Mouse (Mus musculus) mouse trophoblast stem cell (cell line): ENCODE measurements around the gene Gm14226.
"Not testable (repeated sequence)": the region's sequence is repeated elsewhere in the genome, so short reads cannot be mapped to it uniquely, and the experiment has no call there.

ENCODE experiments used
- in situ Hi-C, 2 experiments: fragments of 300-500 bp; cut with MseI, MboI; formaldehyde crosslinking; loops; 2 replicates in 1 of 2; 3 replicates in 1 of 2; pipeline ENCODE4 v1.15.1; 2025

The Gm14226 gene

DNA sequence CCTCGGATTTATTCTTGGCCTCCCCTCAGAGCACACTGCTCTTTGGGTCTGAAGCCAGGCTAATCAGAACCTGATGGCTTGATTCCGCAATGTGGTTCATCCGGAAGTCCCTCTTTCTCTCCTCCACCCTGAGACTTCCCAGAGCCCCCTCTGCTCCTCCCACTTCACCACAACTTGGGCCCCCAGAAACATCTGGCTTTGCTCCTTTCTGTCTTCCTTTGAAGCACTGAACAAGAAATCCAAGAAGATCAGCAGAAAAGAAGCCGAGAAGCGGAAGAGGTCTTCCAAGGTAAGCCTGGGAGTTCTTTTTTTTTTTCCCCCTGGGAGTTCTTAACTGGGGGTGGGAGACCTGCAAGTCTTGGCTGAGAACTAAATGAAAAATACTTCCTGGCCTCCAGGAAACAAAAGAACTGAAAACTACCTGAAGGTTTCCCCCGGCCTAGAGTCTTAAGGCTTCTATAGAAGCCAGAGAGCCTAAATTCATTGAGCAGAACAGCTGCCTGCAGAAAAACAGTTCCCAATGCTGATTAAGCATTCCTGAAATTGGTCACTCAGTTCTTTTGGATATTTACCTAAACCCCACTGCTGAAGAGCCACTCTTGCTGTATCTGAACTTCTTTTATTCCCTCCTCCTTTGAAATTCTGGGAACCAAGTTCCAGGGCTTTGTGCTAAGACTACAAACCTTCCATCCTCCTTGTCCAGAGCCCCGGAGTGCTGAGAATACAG is 29.5 kb downstream of the Gm14226 start:
- in situ Hi-C loops: no loop called here

DNA sequence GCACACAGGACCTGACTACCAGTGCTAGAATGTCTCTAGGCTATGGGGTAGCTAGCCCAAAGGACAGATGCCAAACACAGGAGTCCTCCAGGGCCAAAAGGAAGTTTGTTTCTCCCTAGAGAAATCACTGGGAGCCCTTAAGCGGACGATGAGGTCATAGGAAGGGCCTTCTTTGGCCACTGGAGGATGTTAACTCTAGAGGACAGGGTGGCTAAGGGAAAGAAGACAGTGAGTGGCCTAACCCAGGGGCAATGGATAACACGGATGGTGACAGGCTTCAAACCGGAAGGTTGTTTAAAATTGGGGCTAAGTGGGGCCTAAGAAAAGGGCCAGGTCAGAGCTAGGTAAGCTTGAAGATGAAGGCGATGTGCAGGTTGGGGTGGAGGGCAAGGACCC is 32.0 kb downstream of the Gm14226 start:
- in situ Hi-C loops: no loop called here

DNA sequence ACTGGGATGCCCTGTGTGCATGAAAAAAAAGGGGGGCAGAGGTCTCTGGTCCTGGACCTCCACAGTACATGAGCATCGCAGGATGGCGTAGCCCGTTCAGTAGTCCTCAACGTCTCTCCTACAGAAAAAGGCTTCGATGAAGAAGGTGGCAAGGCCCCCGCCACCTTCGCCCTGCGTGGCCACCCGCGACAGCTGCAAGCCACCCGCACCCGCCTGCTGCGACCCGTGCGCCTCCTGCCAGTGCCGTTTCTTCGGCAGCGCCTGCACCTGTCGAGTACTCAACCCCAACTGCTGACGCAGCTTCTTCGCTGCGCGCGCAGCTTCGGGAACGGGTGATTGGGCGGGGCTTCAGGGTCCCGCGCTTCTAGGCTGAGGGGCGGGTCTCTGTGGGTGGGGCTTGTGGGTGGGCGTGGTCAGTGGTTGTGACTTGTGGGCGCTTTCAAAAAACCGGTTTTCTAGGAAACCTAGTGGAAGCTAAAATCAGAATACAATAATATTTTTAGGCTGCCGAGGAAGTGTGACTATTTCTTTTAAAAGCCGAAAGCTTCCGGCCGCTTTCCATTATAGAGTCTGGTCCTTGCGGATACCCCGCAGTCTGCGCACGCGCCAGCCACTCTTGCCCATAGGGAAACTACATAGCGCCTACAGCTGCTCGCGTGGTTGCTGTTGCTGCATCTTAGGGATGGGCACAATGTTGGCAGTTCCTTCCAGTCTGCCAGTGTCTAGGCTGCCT is 32.6 kb downstream of the Gm14226 start:
- in situ Hi-C loops: no loop called here

DNA sequence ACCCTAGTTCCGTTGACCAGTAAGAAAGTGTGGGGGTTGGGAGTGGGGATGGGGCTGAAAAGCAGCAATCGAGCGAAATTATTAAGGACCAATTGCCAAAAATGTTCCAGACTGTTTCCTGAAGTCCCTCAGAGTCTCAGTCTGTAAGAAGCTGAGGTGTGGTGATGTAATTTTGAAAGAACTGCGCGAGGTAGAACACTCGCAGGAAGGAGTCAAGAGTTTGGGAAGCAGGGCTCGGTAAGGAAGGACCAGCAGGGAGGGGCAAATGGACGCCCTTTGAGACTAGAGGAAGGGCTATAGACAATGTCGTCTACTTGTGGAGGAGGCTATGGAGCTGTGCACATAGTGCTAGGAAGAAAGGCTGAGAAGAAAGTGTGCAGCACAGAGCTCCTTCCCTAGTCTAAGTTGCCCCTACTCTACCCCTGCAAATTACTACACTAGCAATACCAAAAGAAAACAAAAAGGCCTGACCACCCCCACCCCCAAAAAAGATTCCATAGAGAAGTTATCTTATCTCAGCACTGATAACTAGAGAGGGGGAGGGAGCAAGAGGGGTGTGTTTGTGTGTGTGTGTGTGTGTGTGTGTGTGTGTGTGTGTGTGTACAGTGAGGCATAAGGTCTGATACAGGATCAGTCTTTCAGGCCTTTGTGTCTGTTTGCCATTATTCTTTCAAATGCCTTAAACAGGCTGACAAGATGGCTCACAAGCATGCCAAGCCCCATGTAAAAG is 33.7 kb downstream of the Gm14226 start:
- in situ Hi-C loops: no loop called here

DNA sequence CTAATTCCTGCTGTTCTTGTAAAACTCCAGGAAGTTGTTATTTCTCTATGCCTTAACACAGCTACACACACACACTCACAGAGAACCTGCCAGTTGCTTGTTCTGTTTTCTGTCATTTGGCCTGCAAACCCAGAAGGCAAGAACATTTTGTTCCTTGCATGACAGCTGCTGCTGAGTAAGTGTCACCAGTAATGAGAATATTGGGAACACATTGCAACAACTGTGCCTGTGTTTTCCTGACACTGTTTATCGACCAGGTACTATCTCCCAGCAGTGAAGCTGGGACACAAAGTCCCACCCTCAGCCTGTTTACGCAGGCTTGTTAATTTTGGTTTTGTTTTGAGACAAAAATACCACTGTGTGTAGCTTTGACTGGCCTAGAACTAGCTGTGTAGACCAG is 34.6 kb downstream of the Gm14226 start:
- in situ Hi-C loops: no loop called here

DNA sequence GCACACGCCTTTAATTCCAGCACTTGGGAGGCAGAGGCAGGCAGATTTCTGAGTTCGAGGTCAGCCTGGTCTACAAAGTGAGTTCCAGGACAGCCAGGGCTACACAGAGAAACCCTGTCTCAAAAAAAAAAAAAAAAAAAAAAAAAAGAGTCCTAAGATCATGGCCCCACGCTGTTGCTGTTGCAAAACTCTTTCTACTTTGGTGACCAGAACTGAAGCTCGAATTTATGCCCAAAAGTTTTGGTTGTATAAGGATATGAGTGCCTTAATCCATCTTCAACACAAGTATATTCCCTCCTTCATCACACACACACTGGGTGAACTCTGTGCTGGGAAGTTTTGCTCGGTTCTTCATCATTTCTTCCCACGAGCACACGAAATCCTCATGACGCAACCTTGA is 35.4 kb downstream of the Gm14226 start:
- in situ Hi-C loops: not testable (repeated sequence)

DNA sequence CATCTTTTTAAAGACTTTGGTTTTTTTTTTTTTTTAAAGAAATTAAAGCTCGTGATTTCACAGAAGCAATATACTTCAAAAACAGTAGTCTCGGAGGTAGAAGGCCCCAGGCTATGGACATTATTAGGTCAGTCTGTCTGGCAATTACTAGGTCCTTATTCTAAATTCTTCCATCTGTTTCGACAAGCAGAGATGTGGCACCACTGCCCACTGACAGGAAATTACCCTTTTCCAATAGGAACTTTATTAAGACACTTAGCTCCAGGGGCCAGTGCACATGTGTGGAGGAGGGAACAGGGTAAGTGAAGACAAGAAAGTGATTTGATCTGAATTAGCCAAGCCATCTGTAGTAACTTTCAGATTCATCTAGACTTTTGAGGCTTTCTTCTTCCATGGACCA is 36.6 kb downstream of the Gm14226 start:
- in situ Hi-C loops: no loop called here

DNA sequence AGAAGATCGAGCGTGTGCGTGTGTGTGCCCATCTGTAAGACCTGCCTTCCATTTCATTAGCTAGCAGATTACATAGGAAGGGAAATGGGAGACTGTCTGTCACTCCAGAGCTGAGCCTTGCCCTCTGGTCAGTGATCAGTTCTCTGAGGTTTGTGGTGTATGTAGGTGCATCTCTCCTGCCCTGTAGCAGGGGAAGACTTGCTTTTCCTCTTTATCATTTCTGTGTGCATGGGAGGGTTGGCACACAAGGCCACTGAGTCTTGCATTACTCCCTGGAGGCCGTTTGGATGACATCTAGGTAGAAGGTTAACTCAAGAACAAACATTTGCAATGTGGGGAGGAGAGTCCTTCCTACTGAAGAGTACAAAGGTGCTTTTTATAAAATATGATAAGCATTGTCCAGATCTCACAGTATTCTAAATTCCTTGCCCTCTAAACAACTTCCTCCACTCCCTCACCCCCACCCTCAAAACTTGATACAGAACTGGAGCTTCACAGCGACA is 38.1 kb downstream of the Gm14226 start:
- in situ Hi-C loops: no loop called here

DNA sequence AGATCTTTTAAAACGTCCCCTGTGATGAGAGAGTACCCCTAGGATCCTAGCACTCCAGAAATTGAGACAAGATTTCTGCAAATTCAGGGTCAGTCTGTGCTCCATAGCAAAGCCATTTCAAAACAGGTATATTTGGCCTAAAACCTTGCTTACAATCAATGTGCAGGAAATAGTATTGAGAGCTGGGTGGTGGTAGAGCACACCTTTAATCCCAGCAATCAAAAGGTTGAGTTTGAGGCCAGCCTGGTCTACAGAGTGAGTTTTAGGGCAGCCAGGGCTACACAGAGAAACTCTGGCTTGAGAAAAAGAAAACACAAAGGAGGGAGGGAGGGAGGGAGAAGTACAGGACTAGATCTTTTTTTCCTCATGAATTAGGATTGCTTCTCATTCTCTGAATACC is 39.3 kb downstream of the Gm14226 start:
- in situ Hi-C loops: no loop called here

DNA sequence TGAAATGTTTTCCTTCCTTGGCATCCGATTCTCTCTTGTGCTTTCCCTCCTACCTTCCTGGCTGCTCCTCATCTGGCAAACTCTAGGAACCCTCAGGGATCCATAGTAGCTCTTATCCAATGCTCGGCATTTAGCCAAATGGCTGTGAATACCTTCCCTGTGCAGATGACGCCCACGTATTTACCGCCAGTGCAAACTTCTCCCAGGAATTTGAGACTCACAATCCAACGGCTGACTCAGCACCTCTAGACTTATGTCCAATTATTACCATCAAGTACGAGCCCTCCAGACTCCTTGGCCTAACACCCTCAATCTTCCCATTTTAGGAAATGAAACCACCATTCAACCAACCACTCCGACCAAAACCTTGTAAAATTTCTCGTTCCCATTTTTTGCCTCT is 53.0 kb downstream of the Gm14226 start:
- in situ Hi-C loops: no loop called here

DNA sequence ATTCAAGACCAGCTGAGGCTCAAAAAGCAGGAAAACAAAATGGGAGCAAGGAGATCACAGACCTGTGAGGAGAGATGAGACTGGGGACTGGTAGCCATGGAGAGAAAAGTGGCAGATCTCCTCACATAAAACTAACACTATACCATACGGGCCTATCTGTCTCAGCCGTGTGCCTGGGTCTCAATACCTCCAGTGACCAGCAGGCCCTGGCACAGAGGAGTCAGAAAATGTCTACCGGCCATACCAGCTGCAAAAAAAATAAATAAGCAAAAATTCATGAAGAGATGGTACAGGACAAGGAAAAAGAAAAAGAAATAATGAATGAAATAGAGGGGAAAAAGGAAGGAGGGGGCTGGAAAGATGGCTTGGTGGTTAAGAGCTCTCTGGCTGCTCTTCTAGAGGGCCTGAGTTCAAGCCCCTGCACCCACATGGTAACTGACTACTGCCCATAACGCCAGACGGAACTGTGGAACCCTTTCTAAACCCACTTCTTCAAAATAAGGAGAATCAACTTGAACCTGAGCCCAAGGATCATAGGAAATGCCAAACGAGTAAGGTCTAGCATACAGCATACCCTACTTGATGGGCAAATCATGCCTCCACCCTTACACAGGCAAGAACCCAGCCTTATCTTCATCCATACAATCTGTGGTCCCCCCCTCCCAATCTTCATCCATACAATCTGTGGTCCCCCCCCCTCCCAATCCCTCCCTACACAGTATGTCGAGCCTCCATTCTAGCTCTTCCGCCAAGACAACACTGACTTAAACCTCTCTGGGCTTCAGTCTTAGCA is 54.5 kb downstream of the Gm14226 start:
- in situ Hi-C loops: no loop called here

DNA sequence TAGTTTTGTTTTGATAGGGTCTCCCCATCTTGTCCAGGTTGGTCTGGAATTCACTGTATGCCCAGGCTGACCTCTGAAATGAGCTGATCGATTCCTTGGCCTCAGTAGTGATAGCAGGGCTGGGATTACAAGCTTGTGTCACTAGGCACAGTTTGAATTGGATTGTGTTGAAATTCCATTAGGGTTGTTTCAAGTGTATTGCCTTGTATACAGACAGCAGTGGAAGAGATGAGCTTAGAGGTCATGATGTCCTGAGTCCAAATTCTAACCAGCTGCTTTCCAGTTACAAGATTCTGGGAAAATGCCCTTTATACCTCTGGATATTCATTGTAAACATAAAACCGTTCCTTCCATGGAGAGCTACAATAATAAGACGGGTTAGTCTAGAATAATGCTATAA is 55.3 kb downstream of the Gm14226 start:
- in situ Hi-C loops: no loop called here

DNA sequence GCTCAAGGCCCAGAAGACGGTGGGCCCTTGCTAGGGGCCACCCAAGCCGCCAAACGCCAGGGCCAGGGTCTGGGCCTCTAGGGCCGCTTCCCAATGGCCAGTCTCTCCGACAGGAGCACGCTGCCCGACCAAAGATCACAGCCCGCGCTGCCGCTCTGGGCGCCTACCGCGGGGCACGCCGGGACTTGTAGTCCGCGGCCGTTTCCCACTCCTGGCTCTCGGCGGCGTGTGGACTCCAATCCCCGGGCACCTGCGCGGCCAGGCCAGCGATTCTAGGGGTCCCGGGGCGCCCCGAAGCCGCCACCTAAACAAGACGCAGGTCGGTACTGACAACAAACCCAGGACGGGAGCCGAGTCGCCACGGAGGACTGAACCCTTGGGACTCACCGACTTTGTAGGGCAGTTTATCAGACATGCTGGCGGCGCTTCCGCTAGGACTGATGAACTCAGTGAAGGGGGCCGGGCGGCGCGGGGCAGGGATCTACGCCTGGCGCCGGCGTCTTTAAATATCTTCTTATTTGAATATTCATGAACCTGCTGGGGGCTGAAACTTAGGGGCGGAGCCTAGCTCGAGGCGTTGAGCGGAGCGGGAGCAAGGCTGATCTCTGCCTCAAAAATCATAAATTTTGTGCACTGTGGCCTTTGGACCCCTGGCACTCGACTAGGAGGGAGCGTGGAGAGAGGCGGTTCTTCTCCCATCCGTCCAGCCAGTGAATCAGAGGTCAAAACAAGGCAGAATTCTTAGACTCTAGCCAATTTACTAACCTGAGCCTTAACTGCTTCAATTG is 56.1 kb downstream of the Gm14226 start, which contains the start of gene Ahcy:
Ahcy (minus strand) TSS at position 520 of the 788 bp plus-strand sequence.
- in situ Hi-C loops: no loop called here

DNA sequence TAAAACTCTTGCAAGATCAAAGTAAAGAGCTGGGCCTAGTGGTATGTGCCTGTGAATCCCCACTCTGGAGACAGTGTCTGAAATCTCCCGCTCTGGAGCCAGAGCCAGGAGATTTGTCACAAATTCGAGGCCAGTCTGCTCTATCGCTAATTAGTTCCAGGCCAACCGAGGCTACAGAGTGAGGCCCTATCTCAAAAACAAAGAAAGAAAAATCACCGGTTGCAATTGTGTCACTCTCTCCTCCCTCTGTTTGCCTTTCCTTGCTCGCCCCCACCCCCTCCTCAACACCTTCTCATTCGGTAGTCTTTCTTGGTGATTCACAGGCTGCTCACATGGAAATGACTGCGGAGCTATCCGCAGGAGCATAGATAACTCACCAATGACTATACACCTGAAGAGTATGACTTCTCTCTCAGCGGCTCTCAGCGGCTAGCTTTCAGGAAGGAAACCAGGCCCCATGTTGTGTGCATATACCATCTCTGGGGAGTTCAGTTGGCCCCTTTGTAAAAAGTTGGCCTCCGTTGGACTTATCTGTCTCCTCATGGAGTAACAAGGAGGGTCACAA is 56.8 kb downstream of the Gm14226 start:
- in situ Hi-C loops: no loop called here

DNA sequence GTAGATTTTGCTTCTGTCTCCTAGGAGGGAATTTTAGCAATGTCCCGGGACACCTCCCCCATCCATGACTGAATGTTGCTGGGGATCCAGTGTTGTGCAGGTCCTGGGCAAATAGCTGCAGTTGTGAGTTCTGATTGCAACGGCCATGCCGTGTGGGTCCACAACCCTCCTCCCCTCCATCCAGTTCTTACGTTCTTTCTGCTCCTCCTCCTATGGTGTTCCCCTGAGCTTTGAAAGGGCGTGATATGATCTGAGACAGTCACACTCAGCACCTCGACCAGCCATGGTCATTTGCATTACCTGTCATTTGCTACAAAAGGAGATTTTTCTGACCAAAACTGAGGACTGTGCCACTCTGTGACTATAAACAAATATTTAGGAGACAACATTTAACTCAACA is 57.6 kb downstream of the Gm14226 start:
- in situ Hi-C loops: no loop called here
